Mouse (Mus musculus) MEL (cell line): ENCODE results near the gene Tnp1. TPM values are rescaled to one million over a fixed set of nuclear protein-coding genes. Genes with fewer than 3 reads are reported as not detected.

ENCODE experiments used
- DNase-seq: peaks from one replicate; pipeline ENCODE4 v3.0.0; 2011; ENCODE audit warnings: low read depth, low spot score
- H3K27ac ChIP-seq: 2 replicates; pipeline ENCODE4 v1.5.1; 2012; ENCODE audit warnings: low read depth, mild to moderate bottlenecking, control low read depth, low read length, moderate library complexity; ENCODE audit not compliant: control insufficient read depth
- H3K27me3 ChIP-seq, 2 experiments: fragments of 150-350 bp in 1 of 2; sonication (generic) in 1 of 2; 2 replicates each; pipeline ENCODE4 v1.6.1; 2012; ENCODE audit warnings: low read length in 2 of 2, mild to moderate bottlenecking in 2 of 2, improper control_type of control experiment in 1 of 2, moderate library complexity in 1 of 2; ENCODE audit not compliant: insufficient read depth in 2 of 2, control insufficient read depth in 1 of 2
- H3K36me3 ChIP-seq, 2 experiments: 2 replicates each; pipeline ENCODE4 v1.6.1; 2012 to 2014; ENCODE audit warnings: low read length in 2 of 2, improper control_type of control experiment in 1 of 2, inconsistent platforms in 1 of 2, mild to moderate bottlenecking in 1 of 2; ENCODE audit not compliant: insufficient read depth in 2 of 2, control insufficient read depth in 1 of 2
- H3K4me1 ChIP-seq, 2 experiments: fragments of 150-350 bp in 1 of 2; sonication (generic) in 1 of 2; 2 replicates each; pipeline ENCODE4 v1.6.1; 2012; ENCODE audit warnings: low read length in 2 of 2, improper control_type of control experiment in 1 of 2, mild to moderate bottlenecking in 1 of 2; ENCODE audit not compliant: insufficient read depth in 2 of 2, control insufficient read depth in 1 of 2
- H3K4me3 ChIP-seq, 2 experiments: fragments of 150-350 bp in 1 of 2; sonication (generic) in 1 of 2; 2 replicates each; pipeline ENCODE4 v1.5.1; 2012; ENCODE audit warnings: low read depth in 2 of 2, low read length in 2 of 2, mild to moderate bottlenecking in 2 of 2, moderate library complexity in 2 of 2, control low read depth in 1 of 2, improper control_type of control experiment in 1 of 2; ENCODE audit not compliant: control insufficient read depth in 1 of 2, insufficient read depth in 1 of 2
- H3K79me2 ChIP-seq: 2 replicates; pipeline ENCODE4 v1.6.1; 2012; ENCODE audit warnings: mild to moderate bottlenecking, low read length, moderate library complexity; ENCODE audit not compliant: control insufficient read depth, poor library complexity, insufficient read depth
- H3K9ac ChIP-seq: 2 replicates; pipeline ENCODE4 v1.6.1; 2012; ENCODE audit warnings: low read depth, mild to moderate bottlenecking, control low read depth, low read length, moderate library complexity; ENCODE audit not compliant: control insufficient read depth, poor library complexity, severe bottlenecking
- H3K9me3 ChIP-seq: fragments of 150-350 bp; sonication (generic); replicated peaks from 2 replicates; pipeline ENCODE4 v1.6.1; 2012; ENCODE audit warnings: mild to moderate bottlenecking, low read length, improper control_type of control experiment, moderate library complexity; ENCODE audit not compliant: insufficient read depth
- CHD1 ChIP-seq: IDR thresholded peaks from 2 replicates; pipeline ENCODE4 v1.6.1; 2012; ENCODE audit warnings: low read depth, mild to moderate bottlenecking, inconsistent platforms, low read length, improper control_type of control experiment
- CTCF ChIP-seq, 3 experiments: IDR thresholded peaks in 2 of 3; conservative IDR thresholded peaks in 1 of 3; 2 replicates each; pipeline ENCODE4 v1.5.1; 2011 to 2012; ENCODE audit warnings: low read length in 3 of 3, low read depth in 2 of 3, mild to moderate bottlenecking in 2 of 3, improper control_type of control experiment in 1 of 3, inconsistent platforms in 1 of 3, mixed read lengths in 1 of 3, moderate library complexity in 1 of 3; ENCODE audit not compliant: control insufficient read depth in 1 of 3, insufficient read depth in 1 of 3, poor library complexity in 1 of 3, severe bottlenecking in 1 of 3
- EP300 ChIP-seq, 2 experiments: IDR thresholded peaks; 2 replicates each; pipeline ENCODE4 v1.6.1; 2011; ENCODE audit warnings: improper control_type of control experiment in 2 of 2, low read length in 2 of 2, low read depth in 1 of 2, mild to moderate bottlenecking in 1 of 2
- GABPA ChIP-seq: IDR thresholded peaks from 2 replicates; pipeline ENCODE4 v1.6.1; 2012; ENCODE audit warnings: low read depth, mild to moderate bottlenecking, inconsistent platforms, low read length, improper control_type of control experiment, moderate library complexity
- GATA1 ChIP-seq: IDR thresholded peaks from 2 replicates; pipeline ENCODE4 v1.6.1; 2011; ENCODE audit warnings: low read depth, low read length, improper control_type of control experiment
- HCFC1 ChIP-seq: IDR thresholded peaks from 2 replicates; pipeline ENCODE4 v1.6.1; 2012; ENCODE audit warnings: low read depth, mild to moderate bottlenecking, inconsistent platforms, low read length, improper control_type of control experiment, moderate library complexity
- JUND ChIP-seq: IDR thresholded peaks from 2 replicates; pipeline ENCODE4 v1.6.1; 2011; ENCODE audit warnings: low read depth, mild to moderate bottlenecking, improper control_type of control experiment, low read length
- KAT2A ChIP-seq: conservative IDR thresholded peaks from 2 replicates; pipeline ENCODE4 v1.6.1; 2012; ENCODE audit warnings: low read depth, low read length, improper control_type of control experiment, inconsistent platforms
- MAFK ChIP-seq: IDR thresholded peaks from 2 replicates; pipeline ENCODE4 v1.6.1; 2011; ENCODE audit warnings: low read depth, mild to moderate bottlenecking, low read length, improper control_type of control experiment, borderline replicate concordance
- MAZ ChIP-seq: IDR thresholded peaks from 2 replicates; pipeline ENCODE4 v1.6.1; 2012; ENCODE audit warnings: low read depth, mild to moderate bottlenecking, inconsistent platforms, low read length, improper control_type of control experiment
- MEF2A ChIP-seq: IDR thresholded peaks from 2 replicates; pipeline ENCODE4 v1.6.1; 2014; ENCODE audit warnings: low read depth, mild to moderate bottlenecking, inconsistent platforms, low read length, improper control_type of control experiment; ENCODE audit not compliant: poor library complexity, insufficient replicate concordance, severe bottlenecking; ENCODE audit errors: extremely low read depth
- NELFE ChIP-seq: IDR thresholded peaks from 2 replicates; pipeline ENCODE4 v1.6.1; 2011; ENCODE audit warnings: low read depth, low read length, improper control_type of control experiment
- POLR2A ChIP-seq, 2 experiments: IDR thresholded peaks; 2 replicates each; pipeline ENCODE4 v1.6.1; 2011 to 2012; ENCODE audit warnings: low read length in 2 of 2, mild to moderate bottlenecking in 2 of 2, control low read depth in 1 of 2, improper control_type of control experiment in 1 of 2, low read depth in 1 of 2, moderate library complexity in 1 of 2; ENCODE audit not compliant: control insufficient read depth in 1 of 2, insufficient read depth in 1 of 2, poor library complexity in 1 of 2
- POLR2AphosphoS5 ChIP-seq: IDR thresholded peaks from 2 replicates; pipeline ENCODE4 v1.6.1; 2012; ENCODE audit warnings: low read depth, borderline replicate concordance, mild to moderate bottlenecking, inconsistent platforms, low read length, moderate library complexity, mixed read lengths
- SIN3A ChIP-seq: IDR thresholded peaks from 2 replicates; pipeline ENCODE4 v1.6.1; 2012; ENCODE audit warnings: low read length, improper control_type of control experiment, inconsistent platforms
- TAL1 ChIP-seq: IDR thresholded peaks from 2 replicates; pipeline ENCODE4 v1.6.1; 2012; ENCODE audit warnings: mild to moderate bottlenecking, inconsistent platforms, low read length, moderate library complexity, mixed read lengths
- TCF12 ChIP-seq: IDR thresholded peaks from 2 replicates; pipeline ENCODE4 v1.6.1; 2014; ENCODE audit warnings: low read depth, mild to moderate bottlenecking, inconsistent platforms, low read length, improper control_type of control experiment, moderate library complexity
- UBTF ChIP-seq: IDR thresholded peaks from 2 replicates; pipeline ENCODE4 v1.6.1; 2012; ENCODE audit warnings: low read depth, mild to moderate bottlenecking, inconsistent platforms, low read length, improper control_type of control experiment, moderate library complexity, borderline replicate concordance; ENCODE audit not compliant: insufficient read depth
- USF1 ChIP-seq: IDR thresholded peaks from 2 replicates; pipeline ENCODE4 v1.6.1; 2014; ENCODE audit warnings: low read depth, mild to moderate bottlenecking, inconsistent platforms, low read length, improper control_type of control experiment, moderate library complexity
- ZC3H11A ChIP-seq: IDR thresholded peaks from 2 replicates; pipeline ENCODE4 v1.6.1; 2012; ENCODE audit warnings: low read depth, mild to moderate bottlenecking, inconsistent platforms, low read length, improper control_type of control experiment
- ZMIZ1 ChIP-seq: IDR thresholded peaks from 2 replicates; pipeline ENCODE4 v1.6.1; 2012; ENCODE audit warnings: low read depth, mild to moderate bottlenecking, inconsistent platforms, low read length, improper control_type of control experiment, moderate library complexity
- polyA plus RNA-seq, 2 experiments: library from polyadenylated mRNA; stranded (reverse) in 1 of 2; unstranded in 1 of 2; fragments of >175 nt in 1 of 2; fragments of >200 nt in 1 of 2; gene quantifications; 2 replicates each; pipeline versions ENCODE4 v1.2.1 to v1.2.4; 2012; ENCODE audit warnings: low replicate concordance in 2 of 2, low read depth in 1 of 2; ENCODE audit not compliant: insufficient read length in 2 of 2, insufficient read depth in 1 of 2, missing spikeins in 1 of 2
- total RNA-seq: library from RNA; depleted of rRNA; stranded (reverse); fragments of 300-350 nt; gene quantifications from 2 replicates; pipeline ENCODE4 v1.2.3, GENCODE M21; 2012

Gene Tnp1
- total and polyA plus RNA-seq, 3 experiments = not detected

DNA sequence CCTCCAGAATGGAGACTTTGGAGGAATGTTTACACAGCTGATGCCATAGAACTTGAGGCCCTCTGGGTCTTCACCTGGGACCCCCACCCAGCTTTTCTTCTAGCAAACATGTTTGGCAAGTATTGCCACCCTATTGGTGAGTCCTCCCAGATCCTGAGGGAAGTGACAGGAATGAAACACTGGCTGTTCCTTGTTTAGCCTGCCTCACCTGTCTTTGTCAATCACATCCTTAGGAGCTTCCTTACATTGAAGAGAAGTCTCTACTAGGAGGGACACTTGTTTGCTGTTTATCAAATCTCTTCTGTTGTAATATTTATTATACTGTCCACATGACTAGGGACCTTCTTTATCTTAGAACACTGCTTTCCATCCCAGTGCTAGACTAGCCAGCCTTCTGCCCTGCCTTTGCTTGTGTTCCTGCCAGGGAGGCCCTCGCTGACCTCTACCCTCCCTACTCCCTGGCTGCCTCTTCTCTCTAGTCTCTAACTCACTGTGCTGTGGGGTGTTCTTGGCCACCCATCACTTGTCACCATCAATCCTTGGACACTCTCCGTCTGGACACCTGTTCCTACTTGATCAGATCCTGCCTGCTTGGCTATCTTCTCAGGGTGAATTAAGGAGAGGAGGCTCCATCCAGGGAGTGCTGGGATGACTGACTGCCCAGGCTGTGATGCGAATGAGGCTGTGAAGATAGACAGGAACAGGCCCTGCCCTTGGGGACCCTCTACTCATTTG, 25.1 kb upstream of the Tnp1 start:
- H3K4me1 ChIP-seq = no peaks in the 10 kb centered on the region
- no peaks in the 10 kb centered on the region for H3K36me3 ChIP-seq
- no peak overlapping the region for H3K4me3 ChIP-seq
- TF ChIP-seq GATA1 (no peak), MAFK (no peak), POLR2AphosphoS5 (no peak), GABPA (no peak), HCFC1 (no peak), MAZ (no peak), JUND (no peak), TCF12 (no peak), USF1 (no peak), UBTF (no peak), CHD1 (no peak), POLR2A (IDR thresholded peaks at IDR 0.05; ENCODE audit: control insufficient read depth in 1 of 2, insufficient read depth in 1 of 2, low read depth in 1 of 2, low read length in 2 of 2, poor library complexity in 1 of 2) (no peak), ZMIZ1 (no peak), TAL1 (no peak), CTCF (IDR thresholded peaks at IDR 0.05 in 2 of 3, conservative IDR thresholded peaks at IDR 0.05 in 1 of 3; ENCODE audit: control insufficient read depth in 1 of 3, insufficient read depth in 1 of 3, low read depth in 2 of 3, low read length in 3 of 3, poor library complexity in 1 of 3, severe bottlenecking in 1 of 3) (no peak), ZC3H11A (no peak), MEF2A (no peak), NELFE (no peak)
- H3K9ac ChIP-seq = no peak overlapping the region
- H3K79me2 ChIP-seq = no peaks in the 10 kb centered on the region
- H3K9me3 ChIP-seq = no peaks in the 10 kb centered on the region
- H3K27ac ChIP-seq = no peak overlapping the region
- no peaks in the 10 kb centered on the region for H3K27me3 ChIP-seq
- no peak for DNase-seq

GRCm38 (mm10) chr1:73038532-73038931, 22.8 kb upstream of the Tnp1 start:
- Histone ChIP-seq H3K36me3 (no peaks in the 10 kb centered on the region), H3K79me2 (no peaks in the 10 kb centered on the region), H3K4me3 (no peak overlapping the region), H3K27ac (no peak overlapping the region), H3K9ac (no peak overlapping the region), H3K4me1 (no peaks in the 10 kb centered on the region), H3K27me3 (no peaks in the 10 kb centered on the region), H3K9me3 (no peaks in the 10 kb centered on the region)
- TF ChIP-seq EP300 (IDR thresholded peaks at IDR 0.05; ENCODE audit: low read depth in 1 of 2, low read length in 2 of 2) (no peak), KAT2A (no peak), SIN3A (no peak)
- DNase-seq = no peak
